Mouse (Mus musculus): ENCODE results near the gene Ncstn. TPM values are rescaled to one million over a fixed set of nuclear protein-coding genes. Genes with fewer than 3 reads are reported as not detected.

Ncstn gene
- polyA plus RNA-seq, 1 experiment from 2014 or later, result 132 TPM

DNA sequence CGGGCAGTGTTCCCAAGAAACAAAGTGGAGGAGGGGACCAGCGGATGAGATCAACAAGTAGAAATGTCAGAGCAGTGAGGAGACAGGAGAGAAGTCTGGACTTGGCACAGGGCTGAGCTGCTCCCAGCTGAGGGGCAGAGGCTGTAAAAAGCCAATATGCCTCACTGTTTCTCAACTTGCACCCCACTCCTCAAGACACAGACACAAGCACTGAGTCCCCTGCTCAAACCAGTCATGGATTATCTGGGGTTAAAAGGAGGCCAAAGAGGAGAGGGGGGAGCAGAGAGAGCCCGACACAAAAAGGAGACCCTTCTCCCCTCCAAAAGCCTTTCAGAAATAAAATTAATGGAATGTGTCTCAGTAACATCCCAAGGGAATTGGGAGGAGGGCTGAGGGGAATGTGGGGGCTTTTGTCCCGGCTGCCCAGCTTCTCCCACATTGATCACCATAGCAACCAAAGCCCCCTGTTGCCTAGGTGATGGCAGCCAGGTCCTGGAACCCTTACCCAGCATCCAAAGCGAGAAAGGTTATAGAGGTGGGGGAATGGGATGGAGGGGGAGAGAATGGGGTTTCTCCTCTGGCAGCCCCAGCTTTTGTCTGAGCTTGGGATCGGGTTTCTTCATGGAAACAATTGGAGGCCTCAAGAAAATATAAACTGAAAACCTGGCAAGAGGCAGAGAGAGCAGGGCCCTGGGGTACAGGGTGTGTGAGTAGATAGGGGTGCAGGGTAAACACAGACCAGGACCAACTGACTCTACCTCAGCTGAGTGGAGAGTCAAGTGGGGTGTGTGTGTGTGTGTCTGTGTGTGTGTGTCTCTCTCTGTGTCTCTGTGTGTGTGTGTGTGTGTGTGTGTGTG is 65.7 kb downstream of the Ncstn start:
- H3K9ac ChIP-seq (ENCODE audit: low read length), result peak overlapping the region; percentile 23; the same call in 1 of the 2 replicates
- H3K4me3 ChIP-seq (replicated peaks; ENCODE audit: low read length), result no peak overlapping the region
- WGBS, result 34% methylated on average over 6 of the region's 6 CpGs
- H3K27ac ChIP-seq (ENCODE audit: low read length), result peak overlapping the region; percentile 43; the same call in 1 of the 2 replicates
- peak; percentile 15; the same call in 1 of the 2 replicates for ATAC-seq (ENCODE audit: insufficient read depth, low FRiP score)
- no peaks in the 10 kb centered on the region for H3K27me3 ChIP-seq (ENCODE audit: control insufficient read depth, insufficient read depth, low read length)
- no peaks in the 10 kb centered on the region for H3K36me3 ChIP-seq (ENCODE audit: control insufficient read depth, insufficient read depth, low read length)
- no peaks in the 10 kb centered on the region for H3K9me3 ChIP-seq (replicated peaks; ENCODE audit: control insufficient read depth, low read length)
- 0 out of 2 replicates have a peak overlapping the region, but pooled peaks have one; percentile 2 for H3K4me2 ChIP-seq (ENCODE audit: low read depth, low read length)
- peaks cover 43% of the 10 kb centered on the region for H3K4me1 ChIP-seq (ENCODE audit: control insufficient read depth, insufficient read depth, low read length)

DNA sequence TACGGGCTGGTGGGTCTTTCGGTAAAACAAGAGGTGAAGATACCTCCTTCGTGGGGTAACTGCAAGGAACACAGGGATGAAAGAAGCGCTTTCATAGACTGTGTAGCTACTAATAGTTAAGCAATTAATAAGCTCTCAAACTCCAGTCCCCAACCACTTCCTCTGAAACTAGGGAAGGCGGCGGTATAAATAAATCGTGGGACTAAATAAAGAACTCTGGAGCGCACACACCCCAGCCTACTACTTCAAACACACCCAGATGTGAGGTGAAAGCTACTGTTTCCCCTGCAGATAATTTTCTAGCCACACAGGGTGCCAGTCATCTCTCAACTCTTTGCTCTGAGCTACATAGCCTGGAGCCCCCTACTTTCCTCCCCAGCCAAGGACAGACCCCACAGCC is 66.6 kb downstream of the Ncstn start:
- Histone ChIP-seq H3K9me3 (replicated peaks; ENCODE audit: control insufficient read depth, low read length) (no peaks in the 10 kb centered on the region), H3K9ac (ENCODE audit: low read length) (0 out of 2 replicates have a peak overlapping the region, but pooled peaks have one; percentile 23), H3K27me3 (ENCODE audit: control insufficient read depth, insufficient read depth, low read length) (no peaks in the 10 kb centered on the region), H3K4me1 (ENCODE audit: control insufficient read depth, insufficient read depth, low read length) (peaks cover 41% of the 10 kb centered on the region), H3K4me3 (replicated peaks; ENCODE audit: low read length) (no peak overlapping the region), H3K36me3 (ENCODE audit: control insufficient read depth, insufficient read depth, low read length) (0 out of 2 replicates have a peak, but pooled peaks cover 2% of the 10 kb centered on the region), H3K4me2 (ENCODE audit: low read depth, low read length) (peak overlapping the region; percentile 17; the same call in 1 of the 2 replicates), H3K27ac (ENCODE audit: low read length) (peak overlapping the region; percentile 43)
- 50% methylated on average over 8 of the region's 8 CpGs for WGBS
- ATAC-seq (ENCODE audit: insufficient read depth, low FRiP score), result no peak

Other genes with a start within 250 kb of the Ncstn start
- 2.3 and 2.9 TPM in 2 replicates for gene Cd84, start 243.1 kb downstream of the Ncstn start, polyA plus RNA-seq (2015; fragmentation: Nextera tagmentation; extraction: Ambion mirVana)
- gene Gm10521, start 187.1 kb downstream of the Ncstn start, polyA plus RNA-seq (2015; fragmentation: Nextera tagmentation; extraction: Ambion mirVana), result not detected in 2 replicates
- gene Slamf6, start 165.3 kb downstream of the Ncstn start, polyA plus RNA-seq (2015; fragmentation: Nextera tagmentation; extraction: Ambion mirVana), result 0.57 and 1.1 TPM in 2 replicates
- 9.7 and 10.6 TPM in 2 replicates for gene Vangl2, start 54.4 kb downstream of the Ncstn start, polyA plus RNA-seq (2015; fragmentation: Nextera tagmentation; extraction: Ambion mirVana)
- gene Nhlh1, start 25.2 kb downstream of the Ncstn start, polyA plus RNA-seq (2015; fragmentation: Nextera tagmentation; extraction: Ambion mirVana), result not detected in 2 replicates
- gene Copa, start 266 bp downstream of the Ncstn start, polyA plus RNA-seq (2015; fragmentation: Nextera tagmentation; extraction: Ambion mirVana), result 238 and 260 TPM in 2 replicates
- 123 and 129 TPM in 2 replicates for gene Pex19, start 44.0 kb upstream of the Ncstn start, polyA plus RNA-seq (2015; fragmentation: Nextera tagmentation; extraction: Ambion mirVana)
- gene Dcaf8, start 65.3 kb upstream of the Ncstn start, polyA plus RNA-seq (2015; fragmentation: Nextera tagmentation; extraction: Ambion mirVana), result 120 and 123 TPM in 2 replicates
- gene Pea15a, start 124.0 kb upstream of the Ncstn start, polyA plus RNA-seq (2015; fragmentation: Nextera tagmentation; extraction: Ambion mirVana), result 131 and 148 TPM in 2 replicates
- 26.1 and 53.9 TPM in 2 replicates for gene Casq1, start 137.1 kb upstream of the Ncstn start, polyA plus RNA-seq (2015; fragmentation: Nextera tagmentation; extraction: Ambion mirVana)
- 0.04 TPM in 1 of 2 replicates, not detected in the other for gene Atp1a4, start 175.6 kb upstream of the Ncstn start, polyA plus RNA-seq (2015; fragmentation: Nextera tagmentation; extraction: Ambion mirVana)
- 27.8 and 35.0 TPM in 2 replicates for gene Igsf8, start 178.8 kb upstream of the Ncstn start, polyA plus RNA-seq (2015; fragmentation: Nextera tagmentation; extraction: Ambion mirVana)
- 5.7 and 7.5 TPM in 2 replicates for gene Atp1a2, start 215.3 kb upstream of the Ncstn start, polyA plus RNA-seq (2015; fragmentation: Nextera tagmentation; extraction: Ambion mirVana)
- 0.07 TPM in 1 of 2 replicates, not detected in the other for gene Kcnj9, start 246.5 kb upstream of the Ncstn start, polyA plus RNA-seq (2015; fragmentation: Nextera tagmentation; extraction: Ambion mirVana)